Mouse (Mus musculus) macrophage (primary cell): ENCODE data around the gene Il1rl2. TPM values are rescaled to one million over a fixed set of nuclear protein-coding genes. Genes with fewer than 3 reads are reported as not detected.
"Not testable (repeated sequence)": the region's sequence is repeated elsewhere in the genome, so short reads cannot be mapped to it uniquely, and the experiment has no call there.

Experiments
- H3K27ac ChIP-seq: fragments of 350-480 bp; formaldehyde crosslinking; 2 replicates; pipeline ENCODE4 v1.9.0; 2021
- H3K36me3 ChIP-seq: fragments of 350-480 bp; formaldehyde crosslinking; 2 replicates; pipeline ENCODE4 v1.9.0; 2021; ENCODE audit errors: inconsistent target
- H3K4me3 ChIP-seq: fragments of 350-480 bp; formaldehyde crosslinking; 2 replicates; pipeline ENCODE4 v1.9.0; 2021; ENCODE audit errors: inconsistent target
- H3K79me2 ChIP-seq: fragments of 350-480 bp; formaldehyde crosslinking; 2 replicates; pipeline ENCODE4 v1.9.0; 2021; ENCODE audit errors: inconsistent target
- WGBS: methylation state at CpG from one replicate; pipeline ENCODE4 v1.1.7; 2026; ENCODE audit warnings: inconsistent platforms; ENCODE audit not compliant: missing documents; 5-methylcytosine and 5-hydroxymethylcytosine counted together
- polyA plus RNA-seq: library from polyadenylated mRNA; stranded (reverse); fragments of 250-400 nt; gene quantifications from 3 replicates; pipeline ENCODE4 v1.2.4, GENCODE M21; 2018; ENCODE audit warnings: inconsistent platforms

Gene Il1rl2
- polyA plus RNA-seq, 1 experiment from 2014 or later = 2.9 TPM

GRCm38 (mm10) chr1:40304321-40304720, 20.1 kb upstream of the Il1rl2 start:
- not testable (repeated sequence) for H3K79me2 ChIP-seq, H3K4me3 ChIP-seq, H3K36me3 ChIP-seq, H3K27ac ChIP-seq
- WGBS = 100% methylated on average over 1 of the region's 4 CpGs

GRCm38 (mm10) chr1:40306111-40306510, 18.3 kb upstream of the Il1rl2 start:
- WGBS = 88% methylated on average over 2 of the region's 2 CpGs
- H3K79me2 ChIP-seq = no peaks in the 10 kb centered on the region
- H3K27ac ChIP-seq = no peak overlapping the region
- no peaks in the 10 kb centered on the region for H3K36me3 ChIP-seq
- no peak overlapping the region for H3K4me3 ChIP-seq

GRCm38 (mm10) chr1:40311123-40311522, 13.3 kb upstream of the Il1rl2 start:
- WGBS = 96% methylated on average over 3 of the region's 3 CpGs
- no peak overlapping the region for H3K4me3 ChIP-seq
- H3K36me3 ChIP-seq = no peaks in the 10 kb centered on the region
- H3K79me2 ChIP-seq = no peaks in the 10 kb centered on the region
- H3K27ac ChIP-seq = no peak overlapping the region

- H3K36me3 ChIP-seq = no peaks in the 10 kb centered on the region
- H3K4me3 ChIP-seq = no peak overlapping the region
- no peak overlapping the region for H3K27ac ChIP-seq
- no peaks in the 10 kb centered on the region for H3K79me2 ChIP-seq
- 86% methylated on average over 2 of the region's 2 CpGs for WGBS
Observed at GRCm38 (mm10) chr1:40311625-40312024, 12.8 kb upstream of the Il1rl2 start.

- H3K79me2 ChIP-seq = no peaks in the 10 kb centered on the region
- no peak overlapping the region for H3K4me3 ChIP-seq
- no peaks in the 10 kb centered on the region for H3K36me3 ChIP-seq
- H3K27ac ChIP-seq = no peak overlapping the region
- WGBS = 89% methylated on average over 12 of the region's 12 CpGs
Observed at GRCm38 (mm10) chr1:40314016-40314415, 10.4 kb upstream of the Il1rl2 start.

GRCm38 (mm10) chr1:40317657-40318056, 6.8 kb upstream of the Il1rl2 start:
- Histone ChIP-seq H3K27ac (no peak overlapping the region), H3K4me3 (no peak overlapping the region), H3K79me2 (no peaks in the 10 kb centered on the region), H3K36me3 (no peaks in the 10 kb centered on the region)
- 95% methylated on average over 8 of the region's 8 CpGs for WGBS

GRCm38 (mm10) chr1:40321824-40322223, 2.6 kb upstream of the Il1rl2 start:
- Histone ChIP-seq H3K36me3 (no peaks in the 10 kb centered on the region), H3K79me2 (no peaks in the 10 kb centered on the region), H3K4me3 (no peak overlapping the region), H3K27ac (no peak overlapping the region)
- 14% methylated on average over 6 of the region's 6 CpGs for WGBS

GRCm38 (mm10) chr1:40322543-40322942, 1.9 kb upstream of the Il1rl2 start:
- H3K4me3 ChIP-seq = no peak overlapping the region
- H3K36me3 ChIP-seq = no peaks in the 10 kb centered on the region
- no peak overlapping the region for H3K27ac ChIP-seq
- H3K79me2 ChIP-seq = no peaks in the 10 kb centered on the region
- WGBS = 34% methylated on average over 3 of the region's 3 CpGs

- Histone ChIP-seq H3K4me3 (peak overlapping the region; percentile 4; the same call in 1 of the 2 replicates), H3K36me3 (no peaks in the 10 kb centered on the region)
- WGBS = 37% methylated on average over 22 of the region's 22 CpGs
Observed at GRCm38 (mm10) chr1:40324955-40325702, 719 bp downstream of the Il1rl2 start.

GRCm38 (mm10) chr1:40325711-40326327, 1.4 kb downstream of the Il1rl2 start:
- Histone ChIP-seq H3K27ac (no peak overlapping the region), H3K79me2 (no peaks in the 10 kb centered on the region), H3K36me3 (no peaks in the 10 kb centered on the region), H3K4me3 (no peak overlapping the region)
- 82% methylated on average over 23 of the region's 29 CpGs for WGBS

More at GRCm38 (mm10) chr1:40324955-40325702, 719 bp downstream of the Il1rl2 start:
- Histone ChIP-seq H3K79me2 (no peaks in the 10 kb centered on the region), H3K27ac (no peak overlapping the region)

GRCm38 (mm10) chr1:40327604-40328003, 3.2 kb downstream of the Il1rl2 start:
- Histone ChIP-seq H3K36me3 (no peaks in the 10 kb centered on the region), H3K27ac (no peak overlapping the region), H3K79me2 (no peaks in the 10 kb centered on the region), H3K4me3 (no peak overlapping the region)
- 77% methylated on average over 3 of the region's 3 CpGs for WGBS

GRCm38 (mm10) chr1:40329526-40329925, 5.1 kb downstream of the Il1rl2 start:
- no peaks in the 10 kb centered on the region for H3K36me3 ChIP-seq
- 87% methylated on average over 1 of the region's 1 CpGs for WGBS
- H3K79me2 ChIP-seq = no peaks in the 10 kb centered on the region
- no peak overlapping the region for H3K27ac ChIP-seq
- H3K4me3 ChIP-seq = no peak overlapping the region

- WGBS = 96% methylated on average over 8 of the region's 8 CpGs
- no peaks in the 10 kb centered on the region for H3K79me2 ChIP-seq
- no peak overlapping the region for H3K27ac ChIP-seq
- no peaks in the 10 kb centered on the region for H3K36me3 ChIP-seq
- H3K4me3 ChIP-seq = no peak overlapping the region
Observed at GRCm38 (mm10) chr1:40330181-40330580, 5.8 kb downstream of the Il1rl2 start.

GRCm38 (mm10) chr1:40339346-40339745, 14.9 kb downstream of the Il1rl2 start:
- 90% methylated on average over 1 of the region's 1 CpGs for WGBS
- Histone ChIP-seq H3K36me3 (no peaks in the 10 kb centered on the region), H3K79me2 (no peaks in the 10 kb centered on the region), H3K4me3 (no peak overlapping the region), H3K27ac (no peak overlapping the region)

GRCm38 (mm10) chr1:40340102-40340501, 15.7 kb downstream of the Il1rl2 start:
- H3K79me2 ChIP-seq = no peaks in the 10 kb centered on the region
- WGBS = 98% methylated on average over 3 of the region's 4 CpGs
- no peaks in the 10 kb centered on the region for H3K36me3 ChIP-seq
- H3K4me3 ChIP-seq = no peak overlapping the region
- H3K27ac ChIP-seq = no peak overlapping the region
